Mouse (Mus musculus): ENCODE results near the gene Oxt. TPM values are rescaled to one million over a fixed set of nuclear protein-coding genes. Genes with fewer than 3 reads are reported as not detected.
A peak's percentile ranks its signal among the peaks of the same experiment; 100 is the strongest.

Oxt gene
- polyA plus RNA-seq, 1 experiment, result not detected

GRCm38 (mm10) chr2:130554841-130555240 is 21.1 kb upstream of the Oxt start:
- Histone ChIP-seq H3K27me3 (ENCODE audit: control insufficient read depth) (no peaks in the 10 kb centered on the region), H3K36me3 (ENCODE audit: control insufficient read depth) (peaks cover 73% of the 10 kb centered on the region), H3K9me3 (ENCODE audit: control insufficient read depth, low read length) (no peaks in the 10 kb centered on the region), H3K4me1 (ENCODE audit: control insufficient read depth) (no peaks in the 10 kb centered on the region; the same call in none of the 2 replicates), H3K4me3 (replicated peaks) (no peak overlapping the region)
- TF ChIP-seq TAL1 (IDR thresholded peaks at IDR 0.05; ENCODE audit: low read length) (no peak), GATA1 (IDR thresholded peaks at IDR 0.05; ENCODE audit: low read length) (no peak)

- H3K4me1 ChIP-seq (ENCODE audit: control insufficient read depth), result no peaks in the 10 kb centered on the region; the same call in none of the 2 replicates
- H3K4me3 ChIP-seq (replicated peaks), result no peak overlapping the region
- H3K36me3 ChIP-seq (ENCODE audit: control insufficient read depth), result peaks cover 60% of the 10 kb centered on the region
- TF ChIP-seq GATA1 (IDR thresholded peaks at IDR 0.05; ENCODE audit: low read length), result no peak
- TF ChIP-seq TAL1 (IDR thresholded peaks at IDR 0.05; ENCODE audit: low read length), result no peak
- H3K9me3 ChIP-seq (ENCODE audit: control insufficient read depth, low read length), result no peaks in the 10 kb centered on the region
- no peaks in the 10 kb centered on the region for H3K27me3 ChIP-seq (ENCODE audit: control insufficient read depth)
These were observed 19.7 kb upstream of the Oxt start for GRCm38 (mm10) chr2:130556292-130556691.

GRCm38 (mm10) chr2:130557462-130557861 is 18.5 kb upstream of the Oxt start:
- no peaks in the 10 kb centered on the region for H3K27me3 ChIP-seq (ENCODE audit: control insufficient read depth)
- H3K9me3 ChIP-seq (ENCODE audit: control insufficient read depth, low read length), result no peaks in the 10 kb centered on the region
- H3K4me1 ChIP-seq (ENCODE audit: control insufficient read depth), result no peaks in the 10 kb centered on the region; the same call in none of the 2 replicates
- H3K4me3 ChIP-seq (replicated peaks), result no peak overlapping the region
- H3K36me3 ChIP-seq (ENCODE audit: control insufficient read depth), result peaks cover 48% of the 10 kb centered on the region
- no peak for TF ChIP-seq TAL1 (IDR thresholded peaks at IDR 0.05; ENCODE audit: low read length)
- TF ChIP-seq GATA1 (IDR thresholded peaks at IDR 0.05; ENCODE audit: low read length), result no peak

DNA sequence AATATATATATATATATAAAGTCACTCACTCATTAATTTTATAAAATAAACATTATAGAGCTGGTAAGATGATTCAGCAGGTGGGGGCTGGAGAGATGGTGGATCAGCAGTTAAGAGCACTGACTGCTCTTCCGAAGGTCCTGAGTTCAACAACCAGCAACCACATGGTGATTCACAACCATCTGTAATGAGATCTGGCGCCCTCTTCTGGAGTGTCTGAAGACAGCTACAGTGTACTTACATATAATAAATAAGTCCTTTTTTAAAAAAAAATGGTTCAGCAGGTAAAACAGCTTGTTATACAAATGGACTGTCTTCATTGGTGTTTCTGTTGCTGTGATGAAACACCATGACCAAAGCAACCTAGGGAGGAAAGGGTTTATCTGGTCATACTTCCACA is 18.0 kb upstream of the Oxt start:
- no peak for TF ChIP-seq TAL1 (IDR thresholded peaks at IDR 0.05; ENCODE audit: low read length)
- TF ChIP-seq GATA1 (IDR thresholded peaks at IDR 0.05; ENCODE audit: low read length), result no peak
- Histone ChIP-seq H3K4me3 (replicated peaks) (no peak overlapping the region), H3K4me1 (ENCODE audit: control insufficient read depth) (peaks cover 5% of the 10 kb centered on the region), H3K36me3 (ENCODE audit: control insufficient read depth) (peaks cover 43% of the 10 kb centered on the region), H3K27me3 (ENCODE audit: control insufficient read depth) (no peaks in the 10 kb centered on the region), H3K9me3 (ENCODE audit: control insufficient read depth, low read length) (no peaks in the 10 kb centered on the region)

DNA sequence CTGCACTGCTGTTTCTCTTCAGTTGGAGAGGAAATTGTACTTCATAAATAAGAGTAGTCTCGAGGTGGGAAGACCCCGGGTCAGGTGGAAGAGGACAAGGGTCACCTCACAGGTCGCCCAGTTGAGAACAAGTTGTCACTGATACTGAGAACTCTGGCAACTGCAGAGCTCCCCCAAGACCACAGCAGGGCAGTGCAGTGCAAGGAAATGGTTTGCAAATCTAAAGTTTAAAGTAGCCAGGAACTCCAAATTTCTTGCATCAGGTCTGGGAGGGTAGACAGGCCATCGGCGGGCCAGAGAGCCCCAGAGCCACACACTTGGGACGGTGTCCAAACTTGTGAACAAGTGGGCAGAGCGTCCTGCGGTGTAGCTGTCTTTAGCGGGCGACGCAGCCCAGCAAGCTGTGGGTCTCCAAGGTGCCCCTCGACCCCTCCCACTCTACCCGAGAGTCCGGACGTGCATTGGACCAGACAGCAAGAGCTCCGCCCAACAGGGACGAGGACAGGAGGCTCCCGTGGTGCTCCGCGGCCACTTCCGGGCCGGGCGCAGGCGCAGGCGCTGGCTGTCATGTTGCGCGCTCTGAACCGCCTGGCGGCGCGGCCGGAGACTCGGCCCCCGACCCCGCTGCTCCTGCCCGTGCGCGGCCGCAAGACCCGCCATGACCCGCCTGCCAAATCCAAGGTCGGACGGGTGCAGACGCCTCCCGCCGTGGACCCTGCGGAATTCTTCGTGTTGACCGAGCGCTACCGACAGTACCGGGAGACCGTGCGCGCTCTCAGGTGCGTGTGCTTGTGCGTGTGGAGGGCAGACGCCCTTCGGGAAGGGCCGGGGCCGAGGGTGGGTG is 12.5 kb upstream of the Oxt start, which contains the start of gene Mrps26:
Mrps26 (plus strand) TSS at position 531 of the 844 bp plus-strand sequence.
- no peaks in the 10 kb centered on the region for H3K9me3 ChIP-seq (ENCODE audit: control insufficient read depth, low read length)
- peaks cover 27% of the 10 kb centered on the region for H3K36me3 ChIP-seq (ENCODE audit: control insufficient read depth)
- H3K27me3 ChIP-seq (ENCODE audit: control insufficient read depth), result no peaks in the 10 kb centered on the region
- H3K4me1 ChIP-seq (ENCODE audit: control insufficient read depth), result peaks cover 26% of the 10 kb centered on the region
- peak within 1 kb of the TSS; percentile 89 for H3K4me3 ChIP-seq (replicated peaks)
- TF ChIP-seq TAL1 (IDR thresholded peaks at IDR 0.05; ENCODE audit: low read length) (no peak), GATA1 (IDR thresholded peaks at IDR 0.05; ENCODE audit: low read length) (no peak)

DNA sequence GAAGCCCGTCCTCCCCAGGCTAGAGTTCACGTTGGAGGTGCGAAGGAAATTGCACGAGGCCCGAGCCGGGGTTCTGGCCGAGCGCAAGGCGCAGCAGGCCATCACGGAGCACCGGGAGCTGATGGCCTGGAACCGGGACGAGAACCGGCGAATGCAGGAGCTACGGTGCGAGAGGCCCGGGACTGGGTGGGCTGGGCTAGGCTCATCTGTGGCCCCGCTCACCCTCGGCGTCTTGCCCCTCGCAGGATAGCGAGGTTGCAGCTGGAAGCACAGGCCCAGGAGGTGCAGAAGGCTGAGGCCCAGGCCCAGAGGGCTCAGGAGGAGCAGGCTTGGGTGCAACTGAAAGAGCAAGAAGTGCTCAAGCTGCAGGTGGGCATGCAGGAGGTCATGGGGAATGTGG is 11.9 kb upstream of the Oxt start:
- H3K27me3 ChIP-seq (ENCODE audit: control insufficient read depth), result no peaks in the 10 kb centered on the region
- no peaks in the 10 kb centered on the region for H3K9me3 ChIP-seq (ENCODE audit: control insufficient read depth, low read length)
- H3K36me3 ChIP-seq (ENCODE audit: control insufficient read depth), result peaks cover 24% of the 10 kb centered on the region
- peak overlapping the region; percentile 89 for H3K4me3 ChIP-seq (replicated peaks)
- TF ChIP-seq GATA1 (IDR thresholded peaks at IDR 0.05; ENCODE audit: low read length), result no peak
- TF ChIP-seq TAL1 (IDR thresholded peaks at IDR 0.05; ENCODE audit: low read length), result no peak
- H3K4me1 ChIP-seq (ENCODE audit: control insufficient read depth), result peaks cover 26% of the 10 kb centered on the region

GRCm38 (mm10) chr2:130564983-130565382 is 11.0 kb upstream of the Oxt start:
- Histone ChIP-seq H3K4me3 (replicated peaks) (no peak overlapping the region), H3K36me3 (ENCODE audit: control insufficient read depth) (peaks cover 24% of the 10 kb centered on the region), H3K4me1 (ENCODE audit: control insufficient read depth) (peaks cover 26% of the 10 kb centered on the region), H3K9me3 (ENCODE audit: control insufficient read depth, low read length) (no peaks in the 10 kb centered on the region), H3K27me3 (ENCODE audit: control insufficient read depth) (no peaks in the 10 kb centered on the region)
- TF ChIP-seq TAL1 (IDR thresholded peaks at IDR 0.05; ENCODE audit: low read length) (no peak), GATA1 (IDR thresholded peaks at IDR 0.05; ENCODE audit: low read length) (no peak)

GRCm38 (mm10) chr2:130568921-130569320 is 7.1 kb upstream of the Oxt start:
- Histone ChIP-seq H3K27me3 (ENCODE audit: control insufficient read depth) (peaks cover 7% of the 10 kb centered on the region), H3K4me3 (replicated peaks) (no peak overlapping the region), H3K9me3 (ENCODE audit: control insufficient read depth, low read length) (no peaks in the 10 kb centered on the region), H3K4me1 (ENCODE audit: control insufficient read depth) (peaks cover 12% of the 10 kb centered on the region), H3K36me3 (ENCODE audit: control insufficient read depth) (peaks cover 24% of the 10 kb centered on the region)
- TF ChIP-seq GATA1 (IDR thresholded peaks at IDR 0.05; ENCODE audit: low read length) (no peak), TAL1 (IDR thresholded peaks at IDR 0.05; ENCODE audit: low read length) (no peak)

GRCm38 (mm10) chr2:130569926-130570325 is 6.0 kb upstream of the Oxt start:
- no peak for TF ChIP-seq GATA1 (IDR thresholded peaks at IDR 0.05; ENCODE audit: low read length)
- TF ChIP-seq TAL1 (IDR thresholded peaks at IDR 0.05; ENCODE audit: low read length), result no peak
- Histone ChIP-seq H3K9me3 (ENCODE audit: control insufficient read depth, low read length) (no peaks in the 10 kb centered on the region), H3K36me3 (ENCODE audit: control insufficient read depth) (peaks cover 21% of the 10 kb centered on the region)

More at GRCm38 (mm10) chr2:130569926-130570325, 6.0 kb upstream of the Oxt start:
- H3K27me3 ChIP-seq (ENCODE audit: control insufficient read depth), result peaks cover 16% of the 10 kb centered on the region
- peaks cover 2% of the 10 kb centered on the region for H3K4me1 ChIP-seq (ENCODE audit: control insufficient read depth)
- no peak overlapping the region for H3K4me3 ChIP-seq (replicated peaks)
